Mouse (Mus musculus): ENCODE results near the gene Cdk1. TPM values are rescaled to one million over a fixed set of nuclear protein-coding genes. Genes with fewer than 3 reads are reported as not detected.

Cdk1 gene
- polyA plus RNA-seq, 1 experiment from 2014 or later = 441 TPM

- DNase-seq (ENCODE audit: low spot score) = no peak
- Histone ChIP-seq H3K9me3 (ENCODE audit: control insufficient read depth, low read length) (no peaks in the 10 kb centered on the region), H3K4me3 (ENCODE audit: low read depth, low read length) (no peak overlapping the region), H3K9ac (ENCODE audit: low read depth, low read length) (no peak overlapping the region), H3K27me3 (replicated peaks; ENCODE audit: control insufficient read depth, insufficient read depth, low read length) (no peaks in the 10 kb centered on the region), H3K36me3 (ENCODE audit: control insufficient read depth, insufficient read depth, low read length) (no peaks in the 10 kb centered on the region; the same call in 1 of the 2 replicates), H3K27ac (ENCODE audit: low read depth, low read length) (no peak overlapping the region), H3K4me2 (no peak overlapping the region), H3K4me1 (replicated peaks; ENCODE audit: control insufficient read depth, insufficient read depth, low read length) (no peaks in the 10 kb centered on the region)
- 76% methylated on average over 6 of the region's 6 CpGs for WGBS
- no peak for ATAC-seq (replicated peaks; ENCODE audit: low FRiP score)
These were observed 64.0 kb downstream of the Cdk1 start for GRCm38 (mm10) chr10:69288720-69289119.

- Histone ChIP-seq H3K27ac (ENCODE audit: low read depth, low read length) (no peak overlapping the region), H3K36me3 (ENCODE audit: control insufficient read depth, insufficient read depth, low read length) (no peaks in the 10 kb centered on the region; the same call in 1 of the 2 replicates), H3K27me3 (replicated peaks; ENCODE audit: control insufficient read depth, insufficient read depth, low read length) (no peaks in the 10 kb centered on the region), H3K4me1 (replicated peaks; ENCODE audit: control insufficient read depth, insufficient read depth, low read length) (no peaks in the 10 kb centered on the region), H3K4me2 (no peak overlapping the region), H3K9ac (ENCODE audit: low read depth, low read length) (no peak overlapping the region), H3K9me3 (ENCODE audit: control insufficient read depth, low read length) (no peaks in the 10 kb centered on the region), H3K4me3 (ENCODE audit: low read depth, low read length) (no peak overlapping the region)
- 82% methylated on average over 4 of the region's 4 CpGs for WGBS
- no peak for ATAC-seq (replicated peaks; ENCODE audit: low FRiP score)
- DNase-seq (ENCODE audit: low spot score) = no peak
These were observed 64.7 kb downstream of the Cdk1 start for GRCm38 (mm10) chr10:69288086-69288485.

GRCm38 (mm10) chr10:69286939-69287338 lies 65.8 kb downstream of the Cdk1 start:
- Histone ChIP-seq H3K4me2 (no peak overlapping the region), H3K36me3 (ENCODE audit: control insufficient read depth, insufficient read depth, low read length) (no peaks in the 10 kb centered on the region; the same call in 1 of the 2 replicates), H3K4me1 (replicated peaks; ENCODE audit: control insufficient read depth, insufficient read depth, low read length) (no peaks in the 10 kb centered on the region), H3K9ac (ENCODE audit: low read depth, low read length) (no peak overlapping the region), H3K27me3 (replicated peaks; ENCODE audit: control insufficient read depth, insufficient read depth, low read length) (no peaks in the 10 kb centered on the region), H3K27ac (ENCODE audit: low read depth, low read length) (no peak overlapping the region), H3K9me3 (ENCODE audit: control insufficient read depth, low read length) (no peaks in the 10 kb centered on the region), H3K4me3 (ENCODE audit: low read depth, low read length) (no peak overlapping the region)
- ATAC-seq (replicated peaks; ENCODE audit: low FRiP score) (no peak), DNase-seq (ENCODE audit: low spot score) (no peak)
- WGBS = 94% methylated on average over 3 of the region's 3 CpGs

Other genes starting within 250 kb of the Cdk1 start
- gene Rhobtb1, start 201.5 kb downstream of the Cdk1 start, polyA plus RNA-seq (2014; fragmentation: Nextera tagmentation; extraction: Ambion mirVana) = 16.1 and 17.4 TPM in 2 replicates
- 1.1 and 1.6 TPM in 2 replicates for gene A930033H14Rik, start 139.8 kb downstream of the Cdk1 start, polyA plus RNA-seq (2014; fragmentation: Nextera tagmentation; extraction: Ambion mirVana)
- 13.4 and 16.1 TPM in 2 replicates for gene Ank3, start 45.8 kb upstream of the Cdk1 start, polyA plus RNA-seq (2014; fragmentation: Nextera tagmentation; extraction: Ambion mirVana)